Mouse (Mus musculus) lung, adult 2 months (tissue): ENCODE measurements at regions not wholly inside any gene's neighbourhood (a gene's known extent, or its start where the extent isn't known, plus 50 kb on each side); places are given as distances from the start of the nearest gene placed in this dataset.

Source experiments
- CTCF ChIP-seq: fragments of 200-500 bp; IDR thresholded peaks from 2 replicates; pipeline ENCODE4 v1.5.1; 2011; ENCODE audit warnings: mild to moderate bottlenecking, low read length, control low read depth; ENCODE audit not compliant: insufficient read depth
- POLR2A ChIP-seq: fragments of 200-500 bp; IDR thresholded peaks from 2 replicates; pipeline ENCODE4 v1.6.1; 2011; ENCODE audit warnings: low read depth, mild to moderate bottlenecking, control low read depth, low read length, borderline replicate concordance; ENCODE audit errors: extremely low read depth

- TF ChIP-seq CTCF (no peak), POLR2A (no peak)
Observed at GRCm38 (mm10) chr1:65440156-65440555, 158.3 kb downstream of the Pth2r start.
